In the genomic region with DNA sequence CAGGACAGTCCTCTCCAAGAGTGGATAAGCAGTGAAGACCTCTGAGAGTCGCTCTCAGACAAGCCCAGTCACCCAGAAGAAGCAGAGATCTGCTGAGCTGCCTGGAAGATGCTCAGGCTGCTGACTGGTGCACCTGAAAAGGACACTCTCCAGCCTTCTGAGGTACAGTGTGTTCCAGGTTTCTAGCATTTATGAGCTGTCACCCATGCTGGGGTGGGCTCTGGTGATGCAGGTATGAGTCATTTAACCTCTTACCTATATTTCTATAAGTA, we compare ENCODE assay signal across 24 mouse cellular contexts. TPM values are rescaled to one million over a fixed set of nuclear protein-coding genes. Genes with fewer than 3 reads are reported as not detected.
A peak's percentile ranks its signal among the peaks of the same experiment; 100 is the strongest.
DNase-seq lines count a peak whose midpoint lies in the region; ATAC-seq and TF ChIP-seq lines count a peak whose summit lies in the region.
"Had no signal": no experiment of that assay in that cellular context is flagged by ENCODE, and none has a peak within 500 bp of the region (broad histone marks: within the 10 kb centered on the region; RNA-seq: fewer than 3 reads in every experiment).

No protein-coding gene starts in this region.

- DNase-seq in heart, adult 8-10 months (ENCODE audit: low spot score), result no peak
- no peak for DNase-seq in lung, adult 18-20 months
- DNase-seq in urinary bladder, adult 2 months (ENCODE audit: low spot score), result no peak
- no peak for DNase-seq in lung, postnatal 36 days
- DNase-seq: adrenal gland, postnatal 36 days; B cell, adult 2 months; cerebellum, adult 8-10 months; gastrocnemius, postnatal 36 days; layer of hippocampus, postnatal 36 days; lung, postnatal 14 days had no signal

- H3K9me3 ChIP-seq in heart, embryonic 13.5 days, result no peaks in the 10 kb centered on the region
- no peaks in the 10 kb centered on the region for H3K9me3 ChIP-seq in erythroblast, embryonic 14.5 days (ENCODE audit: control insufficient read depth, low read length)
- H3K9me3 ChIP-seq in liver, embryonic 15.5 days (replicated peaks), result no peaks in the 10 kb centered on the region
- H3K9me3 ChIP-seq: forebrain, embryonic 15.5 days; neural tube, embryonic 15.5 days had no signal

- H3K27me3 ChIP-seq in heart, embryonic 13.5 days (replicated peaks), result peaks cover 6% of the 10 kb centered on the region; the same call in 1 of the 2 replicates
- peaks cover 2% of the 10 kb centered on the region; the same call in 1 of the 2 replicates for H3K27me3 ChIP-seq in erythroblast, embryonic 14.5 days (ENCODE audit: control insufficient read depth)
- H3K27me3 ChIP-seq in liver, embryonic 15.5 days, result no peaks in the 10 kb centered on the region; the same call in 1 of the 2 replicates
- H3K27me3 ChIP-seq: forebrain, embryonic 15.5 days; neural tube, embryonic 15.5 days had no signal

- no peaks in the 10 kb centered on the region for H3K36me3 ChIP-seq in heart, embryonic 13.5 days
- H3K36me3 ChIP-seq in erythroblast, embryonic 14.5 days (ENCODE audit: control insufficient read depth), result no peaks in the 10 kb centered on the region
- no peaks in the 10 kb centered on the region for H3K36me3 ChIP-seq in liver, embryonic 15.5 days (replicated peaks)
- H3K36me3 ChIP-seq: forebrain, embryonic 15.5 days; neural tube, embryonic 15.5 days had no signal

- no peak for TF ChIP-seq POLR2A in bone marrow, adult 2 months (IDR thresholded peaks at IDR 0.05; ENCODE audit: borderline replicate concordance, control insufficient read depth, low read depth, low read length)

- no peak for TF ChIP-seq CTCF in bone marrow, adult 2 months (IDR thresholded peaks at IDR 0.05; ENCODE audit: control insufficient read depth, insufficient read depth, low read length)

- no peak for ATAC-seq in heart, embryonic 13.5 days (ENCODE audit: extremely low read depth, insufficient number of reproducible peaks, low FRiP score, low TSS enrichment)
- peak; percentile 81 for ATAC-seq in liver, embryonic 15.5 days (ENCODE audit: insufficient read depth)
- ATAC-seq: forebrain, embryonic 15.5 days; hindbrain, embryonic 16.5 days; intestine, postnatal 0 days; midbrain, embryonic 16.5 days had no signal

- no peak overlapping the region for H3K9ac ChIP-seq in heart, embryonic 13.5 days
- H3K9ac ChIP-seq in liver, embryonic 15.5 days, result peak overlapping the region; percentile 53
- H3K9ac ChIP-seq: forebrain, embryonic 15.5 days; neural tube, embryonic 15.5 days had no signal

- 48% methylated on average over 1 of the region's 1 CpGs for WGBS in heart, embryonic 13.5 days
- 0% methylated on average over 1 of the region's 1 CpGs for WGBS in bone marrow, adult 2 months
- 12% methylated on average over 1 of the region's 1 CpGs for WGBS in liver, embryonic 15.5 days (ENCODE audit: insufficient replicate concordance)

- H3K4me2 ChIP-seq in heart, embryonic 13.5 days, result peak overlapping the region; percentile 18; the same call in 1 of the 2 replicates
- H3K4me2 ChIP-seq in liver, embryonic 15.5 days, result peak overlapping the region; percentile 61
- H3K4me2 ChIP-seq: forebrain, embryonic 15.5 days; neural tube, embryonic 15.5 days had no signal

- no peak overlapping the region for H3K27ac ChIP-seq in heart, embryonic 13.5 days (replicated peaks)
- H3K27ac ChIP-seq in bone marrow, adult 2 months (ENCODE audit: control insufficient read depth, insufficient read depth, low read depth, low read length, poor library complexity), result peak overlapping the region; percentile 74
- H3K27ac ChIP-seq in liver, embryonic 15.5 days (replicated peaks), result peak overlapping the region; percentile 91
- H3K27ac ChIP-seq: forebrain, embryonic 15.5 days; kidney, postnatal 0 days; neural tube, embryonic 15.5 days had no signal

- H3K4me3 ChIP-seq in heart, embryonic 13.5 days, result 0 out of 2 replicates have a peak overlapping the region, but pooled peaks have one; percentile 3
- H3K4me3 ChIP-seq in bone marrow, adult 2 months (replicated peaks; ENCODE audit: control insufficient read depth, low read depth, low read length), result peak overlapping the region; percentile 69
- peak overlapping the region; percentile 29 for H3K4me3 ChIP-seq in erythroblast, embryonic 14.5 days (replicated peaks)
- peak overlapping the region; percentile 61 for H3K4me3 ChIP-seq in liver, embryonic 15.5 days (replicated peaks)
- H3K4me3 ChIP-seq: forebrain, embryonic 15.5 days; neural tube, embryonic 15.5 days had no signal

- H3K4me1 ChIP-seq in heart, embryonic 13.5 days, result peaks cover 7% of the 10 kb centered on the region; the same call in 1 of the 2 replicates
- no peaks in the 10 kb centered on the region; the same call in 1 of the 2 replicates for H3K4me1 ChIP-seq in bone marrow, adult 2 months (ENCODE audit: control insufficient read depth, insufficient read depth, low read length)
- H3K4me1 ChIP-seq in erythroblast, embryonic 14.5 days (ENCODE audit: control insufficient read depth), result peaks cover 17% of the 10 kb centered on the region
- peaks cover 57% of the 10 kb centered on the region for H3K4me1 ChIP-seq in liver, embryonic 15.5 days (replicated peaks)
- H3K4me1 ChIP-seq: forebrain, embryonic 15.5 days; neural tube, embryonic 15.5 days had no signal

RNA-seq across cellular contexts. Expression of a gene that starts 6.6 kb away (rescaled TPM):
- 0.20 and 0.23 TPM in 2 replicates for polyA plus RNA-seq in heart, embryonic 13.5 days (2015; fragmentation: Nextera tagmentation; extraction: Ambion mirVana)
- 10 to 100 TPM in 2 of 4 experiments, 1 to 10 TPM in 2; 7.5 to 11.8 (median 10.3) TPM for total RNA-seq in heart, adult 8-10 months (2022)
- polyA plus RNA-seq in bone marrow, adult 2 months (2011; ENCODE audit: insufficient read depth, insufficient read length, low replicate concordance, missing spikeins), result not detected in 2 replicates
- not detected in 2 replicates for polyA plus RNA-seq in erythroblast, embryonic 14.5 days (2012)
- 0.35 and 0.61 TPM in 2 replicates for polyA plus RNA-seq in liver, embryonic 15.5 days (2015; fragmentation: Nextera tagmentation; extraction: Ambion mirVana)
- not detected in 2 replicates for polyA plus RNA-seq in urinary bladder, adult 2 months (2012; rRNA removed)
- total RNA-seq: adrenal gland, postnatal 36 days; common myeloid progenitor, adult 5-6 weeks; liver, adult 2 months had no signal
- polyA plus RNA-seq: embryonic facial prominence, embryonic 11.5 days; liver, adult 2 months had no signal

RNA-seq across cellular contexts. Expression of a gene that starts 24.0 kb away (rescaled TPM):
- polyA plus RNA-seq in heart, embryonic 13.5 days (2015; fragmentation: Nextera tagmentation; extraction: Ambion mirVana), result 0.06 and 0.13 TPM in 2 replicates
- total RNA-seq in heart, adult 8-10 months (2022), result not detected
- not detected in 2 replicates for polyA plus RNA-seq in bone marrow, adult 2 months (2011; ENCODE audit: insufficient read depth, insufficient read length, low replicate concordance, missing spikeins)
- polyA plus RNA-seq in erythroblast, embryonic 14.5 days (2012), result not detected in 2 replicates
- not detected in 2 replicates for polyA plus RNA-seq in liver, embryonic 15.5 days (2015; fragmentation: Nextera tagmentation; extraction: Ambion mirVana)
- polyA plus RNA-seq in urinary bladder, adult 2 months (2012; rRNA removed), result not detected in 2 replicates
- total RNA-seq: common myeloid progenitor, adult 5-6 weeks; gastrocnemius, postnatal 36 days; liver, adult 2 months had no signal
- polyA plus RNA-seq: heart, embryonic 14.5 days; liver, adult 2 months had no signal

RNA-seq across cellular contexts. Expression of a gene that starts 26.9 kb away (rescaled TPM):
- polyA plus RNA-seq in heart, embryonic 13.5 days (2015; fragmentation: Nextera tagmentation; extraction: Ambion mirVana), result 0.05 TPM in 1 of 2 replicates, not detected in the other
- total RNA-seq in heart, adult 8-10 months (2022), result not detected
- polyA plus RNA-seq in bone marrow, adult 2 months (2011; ENCODE audit: insufficient read depth, insufficient read length, low replicate concordance, missing spikeins), result 0.45 and 0.84 TPM in 2 replicates
- polyA plus RNA-seq in erythroblast, embryonic 14.5 days (2012), result 0.01 TPM in 1 of 2 replicates, not detected in the other
- polyA plus RNA-seq in liver, embryonic 15.5 days (2015; fragmentation: Nextera tagmentation; extraction: Ambion mirVana), result 0.15 TPM in 2 replicates
- polyA plus RNA-seq in urinary bladder, adult 2 months (2012; rRNA removed), result 0.03 and 0.10 TPM in 2 replicates
- total RNA-seq: adrenal gland, postnatal 36 days; common myeloid progenitor, adult 5-6 weeks; gastrocnemius, postnatal 36 days; liver, adult 2 months had no signal
- polyA plus RNA-seq: embryonic facial prominence, embryonic 11.5 days; heart, embryonic 14.5 days; intestine, postnatal 0 days; liver, adult 2 months had no signal

RNA-seq across cellular contexts. Expression of a gene that starts 35.8 kb away (rescaled TPM):
- 3.7 and 4.0 TPM in 2 replicates for polyA plus RNA-seq in heart, embryonic 13.5 days (2015; fragmentation: Nextera tagmentation; extraction: Ambion mirVana)
- 1 to 10 TPM; 4.3 to 9.8 (median 7.0) TPM for total RNA-seq in heart, adult 8-10 months (2022)
- not detected in 2 replicates for polyA plus RNA-seq in bone marrow, adult 2 months (2011; ENCODE audit: insufficient read depth, insufficient read length, low replicate concordance, missing spikeins)
- not detected in 2 replicates for polyA plus RNA-seq in erythroblast, embryonic 14.5 days (2012)
- polyA plus RNA-seq in liver, embryonic 15.5 days (2015; fragmentation: Nextera tagmentation; extraction: Ambion mirVana), result 0.12 and 0.16 TPM in 2 replicates
- polyA plus RNA-seq in urinary bladder, adult 2 months (2012; rRNA removed), result 4.0 and 4.7 TPM in 2 replicates

Comparison
In these comparisons a context has a peak if more than half of its experiments do, and no peak if none do; other contexts are left out.
1. H3K4me3 ChIP-seq: peak in every context shown above with its lines; median percentile 69 in bone marrow, adult 2 months; 61 in liver, embryonic 15.5 days; 29 in erythroblast, embryonic 14.5 days; 3 in heart, embryonic 13.5 days.